Mouse (Mus musculus): ENCODE measurements around the gene Sgcb.

- TF ChIP-seq CTCF (IDR thresholded peaks at IDR 0.05; ENCODE audit: insufficient read depth, low read depth, low read length) (no peak), POLR2A (IDR thresholded peaks at IDR 0.05; ENCODE audit: insufficient read depth, low read depth, low read length) (no peak)
These were observed 34.3 kb downstream of the Sgcb start for GRCm38 (mm10) chr5:73613296-73613695.
